In genomic region chr19:46777928-46778680, GRCm38 (mm10) we compare ENCODE assay signal across 21 mouse cellular contexts. TPM values are rescaled to one million over a fixed set of nuclear protein-coding genes. Genes with fewer than 3 reads are reported as not detected.
A peak's percentile ranks its signal among the peaks of the same experiment; 100 is the strongest.
DNase-seq lines count a peak whose midpoint lies in the region; ATAC-seq and TF ChIP-seq lines count a peak whose summit lies in the region.
"Had no signal": no experiment of that assay in that cellular context is flagged by ENCODE, and none has a peak within 500 bp of the region (broad histone marks: within the 10 kb centered on the region; RNA-seq: fewer than 3 reads in every experiment).

No protein-coding gene starts in this region.

- H3K4me2 ChIP-seq in liver, postnatal 0 days (ENCODE audit: low read depth, low read length) = no peak overlapping the region
- H3K4me2 ChIP-seq: forebrain, embryonic 12.5 days; forebrain, embryonic 15.5 days; heart, embryonic 13.5 days; hindbrain, embryonic 12.5 days; hindbrain, embryonic 15.5 days had no signal

- no peaks in the 10 kb centered on the region for H3K9me3 ChIP-seq in liver, postnatal 0 days (ENCODE audit: low read length)
- H3K9me3 ChIP-seq: forebrain, embryonic 12.5 days; forebrain, embryonic 15.5 days; heart, embryonic 10.5 days; heart, embryonic 13.5 days; hindbrain, embryonic 12.5 days; hindbrain, embryonic 15.5 days had no signal

- no peaks in the 10 kb centered on the region for H3K79me2 ChIP-seq in liver, adult 2 months (ENCODE audit: control insufficient read depth, insufficient read depth, low read length)
- H3K79me2 ChIP-seq in C2C12 (ENCODE audit: control insufficient read depth, insufficient read depth) = no peaks in the 10 kb centered on the region

- no peak overlapping the region for H3ac ChIP-seq in C2C12 (ENCODE audit: control insufficient read depth, insufficient read length, low read depth)

- H3K4me3 ChIP-seq in liver, adult 2 months (ENCODE audit: insufficient read depth, low read depth, low read length) = no peak overlapping the region
- no peak overlapping the region for H3K4me3 ChIP-seq in liver, postnatal 0 days (ENCODE audit: low read depth, low read length)
- H3K4me3 ChIP-seq in C2C12 (ENCODE audit: insufficient read depth, poor library complexity, severe bottlenecking) = no peak overlapping the region
- no peak overlapping the region for H3K4me3 ChIP-seq in brown adipose tissue, adult 24 weeks (ENCODE audit: insufficient read depth, low read depth, low read length)
- H3K4me3 ChIP-seq: forebrain, embryonic 12.5 days; forebrain, embryonic 15.5 days; heart, adult 2 months; heart, embryonic 10.5 days; heart, embryonic 13.5 days; hindbrain, embryonic 12.5 days; hindbrain, embryonic 15.5 days had no signal

- no peak overlapping the region for H3K27ac ChIP-seq in liver, adult 2 months (replicated peaks; ENCODE audit: insufficient read depth, low read depth, low read length)
- no peak overlapping the region for H3K27ac ChIP-seq in liver, postnatal 0 days (ENCODE audit: low read depth)
- peak overlapping the region; percentile 93 for H3K27ac ChIP-seq in brown adipose tissue, adult 24 weeks (replicated peaks; ENCODE audit: low read depth, low read length)
- H3K27ac ChIP-seq: forebrain, embryonic 12.5 days; forebrain, embryonic 15.5 days; heart, adult 2 months; heart, embryonic 10.5 days; heart, embryonic 13.5 days; hindbrain, embryonic 12.5 days; hindbrain, embryonic 15.5 days had no signal

- peak; percentile 54 for DNase-seq in liver, adult 2 months (ENCODE audit: extremely low read depth, low read depth, low spot score)
- no peak for DNase-seq in liver, postnatal 0 days
- DNase-seq in testis, postnatal 14 days (ENCODE audit: low spot score) = no peak
- DNase-seq in ovary, adult 18-20 months (ENCODE audit: low spot score) = no peak
- DNase-seq: adrenal gland, adult 2 months; adrenal gland, postnatal 25 days; cerebellum, adult 18-20 months; cerebellum, adult 9-10 months; cerebellum, postnatal 14 days; gastrocnemius, postnatal 25 days; heart, adult 2 months had no signal

- ATAC-seq in liver, postnatal 0 days = no peak
- ATAC-seq in megakaryocyte progenitor cell, adult 5-6 weeks (replicated peaks; ENCODE audit: poor library complexity) = 0 out of 2 replicates have a peak, but pooled peaks have one; percentile 44
- ATAC-seq: forebrain, embryonic 15.5 days; Patski had no signal

- no peaks in the 10 kb centered on the region for H3K79me3 ChIP-seq in C2C12 (ENCODE audit: low read depth)

- H3K9ac ChIP-seq in liver, adult 2 months (ENCODE audit: low read depth, low read length) = no peak overlapping the region
- H3K9ac ChIP-seq in liver, postnatal 0 days (replicated peaks) = no peak overlapping the region
- H3K9ac ChIP-seq: forebrain, embryonic 12.5 days; forebrain, embryonic 15.5 days; heart, embryonic 13.5 days; hindbrain, embryonic 12.5 days; hindbrain, embryonic 15.5 days had no signal

- no peak for TF ChIP-seq CTCF in liver, adult 2 months (IDR thresholded peaks at IDR 0.05; ENCODE audit: low read depth, low read length)
- TF ChIP-seq CTCF in liver, postnatal 0 days (IDR thresholded peaks at IDR 0.05; ENCODE audit: low read depth) = no peak
- TF ChIP-seq CTCF in C2C12 (IDR thresholded peaks at IDR 0.05; ENCODE audit: control insufficient read depth, insufficient read depth, insufficient read length) = no peak

- no peaks in the 10 kb centered on the region for H3K4me1 ChIP-seq in liver, adult 2 months (ENCODE audit: control insufficient read depth, insufficient read depth, low read length)
- H3K4me1 ChIP-seq in liver, postnatal 0 days (ENCODE audit: insufficient read depth) = no peaks in the 10 kb centered on the region
- H3K4me1 ChIP-seq in brown adipose tissue, adult 24 weeks (ENCODE audit: control insufficient read depth, insufficient read depth, insufficient read length, low read length) = peaks cover 14% of the 10 kb centered on the region
- H3K4me1 ChIP-seq: forebrain, embryonic 12.5 days; forebrain, embryonic 15.5 days; heart, embryonic 13.5 days; hindbrain, embryonic 12.5 days; hindbrain, embryonic 15.5 days had no signal

- H3K27me3 ChIP-seq in liver, adult 2 months (ENCODE audit: control insufficient read depth, insufficient read depth, low read length) = no peaks in the 10 kb centered on the region
- no peaks in the 10 kb centered on the region for H3K27me3 ChIP-seq in liver, postnatal 0 days (ENCODE audit: insufficient read depth, low read length)
- H3K27me3 ChIP-seq in C2C12 (ENCODE audit: control insufficient read depth, insufficient read depth, insufficient read length) = no peaks in the 10 kb centered on the region
- H3K27me3 ChIP-seq: forebrain, embryonic 12.5 days; forebrain, embryonic 15.5 days; heart, embryonic 13.5 days; hindbrain, embryonic 12.5 days; hindbrain, embryonic 15.5 days; Patski had no signal

- 73% methylated on average over 12 of the region's 12 CpGs for WGBS in liver, adult 2 months
- WGBS in liver, postnatal 0 days (ENCODE audit: insufficient replicate concordance) = 68% methylated on average over 12 of the region's 12 CpGs

- H3K36me3 ChIP-seq in liver, adult 2 months (ENCODE audit: control insufficient read depth, insufficient read depth, low read length) = no peaks in the 10 kb centered on the region
- H3K36me3 ChIP-seq in liver, postnatal 0 days (replicated peaks; ENCODE audit: insufficient read depth, low read length) = no peaks in the 10 kb centered on the region
- H3K36me3 ChIP-seq in C2C12 (ENCODE audit: control insufficient read depth, insufficient read depth) = no peaks in the 10 kb centered on the region
- H3K36me3 ChIP-seq: forebrain, embryonic 12.5 days; forebrain, embryonic 15.5 days; heart, embryonic 10.5 days; heart, embryonic 13.5 days; hindbrain, embryonic 12.5 days; hindbrain, embryonic 15.5 days had no signal

- TF ChIP-seq POLR2A in liver, adult 2 months (IDR thresholded peaks at IDR 0.05; ENCODE audit: extremely low read depth, insufficient read depth, low read length) = no peak

- no peak for TF ChIP-seq EP300 in liver, postnatal 0 days (IDR thresholded peaks at IDR 0.05; ENCODE audit: low read depth)

TF ChIP-seq in C2C12, 6 proteins besides CTCF, POLR2A, EP300 and RAD21:
- TF ChIP-seq USF1 (IDR thresholded peaks at IDR 0.05; ENCODE audit: low read depth) (no peak), MYOG (IDR thresholded peaks at IDR 0.05; ENCODE audit: control insufficient read depth, extremely low read depth, insufficient read length) (no peak), MAX (IDR thresholded peaks at IDR 0.05) (no peak), MYOD1 (IDR thresholded peaks at IDR 0.05; ENCODE audit: control insufficient read depth, insufficient read length, low read depth) (no peak), CEBPB (IDR thresholded peaks at IDR 0.05; ENCODE audit: low read depth) (peak; percentile 22), FOSL1 (IDR thresholded peaks at IDR 0.05; ENCODE audit: insufficient read depth, low read length, poor library complexity, severe bottlenecking) (no peak)

RNA-seq across cellular contexts. Expression of gene Cnnm2, which starts 16.7 kb away (rescaled TPM):
- total RNA-seq in liver, adult 2 months (2014; rRNA removed) = 4.4 and 5.3 TPM in 2 replicates
- polyA plus RNA-seq in liver, adult 2 months (2012; rRNA removed) = 6.3 and 7.1 TPM in 2 replicates
- 1.6 and 2.0 TPM in 2 replicates for polyA plus RNA-seq in liver, postnatal 0 days (2015; fragmentation: Nextera tagmentation; extraction: Ambion mirVana)
- polyA plus RNA-seq in C2C12 (2012; fragmentation: generic; extraction: Trizol) = 4.1 TPM
- polyA plus RNA-seq in brown adipose tissue, adult 24 weeks (2012; ENCODE audit: insufficient read depth, insufficient read length, missing spikeins) = 27.5 and 28.7 TPM in 2 replicates
- 6.4 and 8.0 TPM in 2 replicates for total RNA-seq in megakaryocyte progenitor cell, adult 5-6 weeks (2015)
- 5.5 and 5.8 TPM in 2 replicates for total RNA-seq in megakaryocyte progenitor cell, adult 5-6 weeks (2017)
